Mouse (Mus musculus) Patski (cell line): ENCODE measurements around the gene Camk1g. TPM values are rescaled to one million over a fixed set of nuclear protein-coding genes. Genes with fewer than 3 reads are reported as not detected.

Experiments
- ATAC-seq: fragments of 100-300 bp; one replicate; pipeline ENCODE4 v1.8.0; 2021
- CTCF ChIA-PET: fragments of 350-600 bp; sonication (Branson Sonifier 250); formaldehyde crosslinking; loops from one replicate; lab custom pipeline; 2022; ENCODE audit warnings: inconsistent platforms; lab: Charles Lee
- POLR2A ChIA-PET: fragments of 350-600 bp; sonication (Branson Sonifier 250); formaldehyde crosslinking; loops from one replicate; lab custom pipeline; 2022; ENCODE audit warnings: antibody characterized with exemption, inconsistent platforms; lab: Charles Lee
- DNase-seq: peaks from one replicate; pipeline ENCODE4 v3.0.0-alpha.2; 2011; ENCODE audit warnings: low read depth, low spot score
- H3K27me3 ChIP-seq: fragments of 371-371 bp; one replicate; pipeline ENCODE4 v1.5.1; 2021
- CTCF ChIP-seq: fragments of 100-300 bp; IDR thresholded peaks from one replicate; pipeline ENCODE4 v1.5.1; 2021
- in situ Hi-C: fragments of 300-500 bp; cut with MboI; formaldehyde crosslinking; loops from 3 replicates; pipeline ENCODE4 v1.11.1; 2018; ENCODE audit warnings: low pct_unique_long_range_greater_than_20kb, mixed read lengths
- polyA plus RNA-seq: library from polyadenylated mRNA; unstranded; gene quantifications from one replicate; pipeline ENCODE4 v1.2.3, GENCODE M21; 2021

Gene Camk1g
- polyA plus RNA-seq, 1 experiment from 2014 or later, result 0.69 TPM

DNA sequence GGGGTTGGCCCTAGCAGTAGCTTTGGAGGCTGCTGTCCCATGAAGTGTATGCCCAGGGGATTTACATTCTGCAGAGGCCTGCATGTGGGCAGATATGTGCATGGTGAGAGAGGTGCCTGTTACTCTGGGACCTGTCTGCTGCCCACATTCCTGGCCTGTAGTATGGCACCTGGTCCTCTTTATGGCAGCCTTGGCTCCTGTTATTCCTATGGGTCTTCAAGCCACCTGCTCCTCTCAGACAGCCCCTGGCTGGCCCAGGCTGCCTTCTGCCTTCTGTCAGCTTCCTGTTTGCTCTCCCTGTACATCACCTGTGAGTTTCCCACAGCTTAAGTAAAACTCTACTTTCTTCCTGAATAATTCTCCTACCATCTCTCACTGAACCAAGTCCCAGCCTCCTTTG is 27.0 kb upstream of the Camk1g start:
- H3K27me3 ChIP-seq, result no peaks in the 10 kb centered on the region
- DNase-seq, result no peak
- TF ChIP-seq CTCF, result no peak
- in situ Hi-C loops, result loop anchor here (5.0 to 10.0 kb wide), 3 partner anchors 50 to 1228 kb away; no protein-coding TSS in a partner anchor
- ATAC-seq, result no peak
- POLR2A ChIA-PET, result interaction anchor here (1.1 kb wide), 1 partner anchor 19 kb away, joined by 3 read pairs; no protein-coding TSS in a partner anchor
- CTCF ChIA-PET, result interaction anchor here (0.9 to 1.2 kb wide), 2 partner anchors 20 to 107 kb away, joined by 3 read pairs; no protein-coding TSS in a partner anchor

DNA sequence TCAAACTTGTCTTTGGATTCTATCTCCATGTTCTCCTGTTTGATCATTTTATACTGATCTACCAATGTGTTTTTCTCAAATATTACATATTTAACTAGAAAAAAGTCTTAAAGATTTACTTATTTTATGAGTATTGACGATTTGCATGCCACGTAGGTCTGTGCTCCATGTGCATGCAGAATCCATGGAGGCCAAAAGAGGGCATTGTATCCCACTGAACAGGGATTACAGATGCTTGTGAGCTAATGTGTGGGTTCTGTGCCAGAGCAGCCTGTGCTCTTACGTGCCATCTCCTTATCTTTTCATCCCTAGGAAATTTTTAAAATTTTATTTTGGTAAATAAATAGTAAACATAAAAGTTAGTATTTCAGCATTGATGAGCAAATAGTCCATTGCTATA is 22.2 kb upstream of the Camk1g start:
- ATAC-seq (no peak), DNase-seq (no peak)
- H3K27me3 ChIP-seq, result no peaks in the 10 kb centered on the region
- ChIA-PET POLR2A (no interaction called here), CTCF (interaction anchor here (0.8 kb wide), 1 partner anchor 58 kb away, joined by 3 read pairs; no protein-coding TSS in a partner anchor)
- peak; percentile 70 for TF ChIP-seq CTCF
- in situ Hi-C loops, result loop anchor here (5.0 to 10.0 kb wide), 4 partner anchors 113 to 1233 kb away; no protein-coding TSS in a partner anchor

DNA sequence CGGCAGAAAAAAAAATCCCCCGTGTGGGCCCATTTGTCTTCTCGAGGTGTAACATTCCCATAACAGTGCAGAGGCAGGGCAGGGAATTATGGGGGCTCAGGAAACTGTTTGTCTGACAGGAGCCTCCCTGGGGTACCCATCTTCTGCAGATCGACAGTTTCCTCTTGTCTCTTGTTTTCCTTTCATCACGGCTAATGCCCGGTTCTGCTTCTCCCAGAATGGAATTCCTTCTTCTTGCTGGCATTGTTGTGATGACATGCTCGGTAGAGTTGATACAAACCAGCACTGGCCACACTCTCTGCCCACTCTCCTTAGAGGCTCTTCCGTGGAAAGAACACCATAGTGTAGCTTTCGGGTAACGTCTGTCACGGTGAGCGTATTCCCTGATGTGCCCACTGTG is 19.9 kb upstream of the Camk1g start:
- no peaks in the 10 kb centered on the region for H3K27me3 ChIP-seq
- in situ Hi-C loops, result loop anchor here (5.0 to 10.0 kb wide), 4 partner anchors 115 to 1235 kb away; no protein-coding TSS in a partner anchor
- no peak for TF ChIP-seq CTCF
- ATAC-seq (no peak), DNase-seq (no peak)
- ChIA-PET CTCF (interaction anchor here (1.1 to 1.9 kb wide), 2 partner anchors 9 to 13 kb away, joined by 3 to 10 read pairs; no protein-coding TSS in a partner anchor), POLR2A (no interaction called here)

DNA sequence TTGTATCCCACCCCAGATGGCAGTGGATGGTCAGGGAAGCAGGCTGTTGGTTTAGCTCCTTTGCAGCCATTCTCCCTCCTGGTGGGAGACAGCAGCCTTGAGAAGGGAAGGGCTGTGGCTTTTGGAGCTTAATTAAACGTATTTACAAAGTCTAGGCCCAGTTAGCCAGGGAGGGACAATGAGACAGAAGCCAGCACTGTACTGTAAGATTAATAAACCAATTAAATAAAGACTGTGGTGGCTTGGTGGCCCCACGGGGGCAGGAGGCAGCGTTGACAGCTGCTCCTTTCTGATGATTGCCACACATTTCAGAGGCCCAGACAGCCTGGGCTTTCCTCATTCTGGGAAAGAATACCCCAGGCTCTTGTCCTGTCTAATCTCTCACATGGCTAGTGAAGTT is 19.4 kb upstream of the Camk1g start:
- TF ChIP-seq CTCF, result no peak
- ChIA-PET CTCF (interaction anchor here (1.1 to 1.9 kb wide), 3 partner anchors 10 to 12 kb away, joined by 3 to 10 read pairs (median 3); no protein-coding TSS in a partner anchor), POLR2A (no interaction called here)
- in situ Hi-C loops, result loop anchor here (5.0 kb wide), 1 partner anchor 313 kb away; no protein-coding TSS in a partner anchor
- DNase-seq (no peak), ATAC-seq (no peak)
- H3K27me3 ChIP-seq, result no peaks in the 10 kb centered on the region

DNA sequence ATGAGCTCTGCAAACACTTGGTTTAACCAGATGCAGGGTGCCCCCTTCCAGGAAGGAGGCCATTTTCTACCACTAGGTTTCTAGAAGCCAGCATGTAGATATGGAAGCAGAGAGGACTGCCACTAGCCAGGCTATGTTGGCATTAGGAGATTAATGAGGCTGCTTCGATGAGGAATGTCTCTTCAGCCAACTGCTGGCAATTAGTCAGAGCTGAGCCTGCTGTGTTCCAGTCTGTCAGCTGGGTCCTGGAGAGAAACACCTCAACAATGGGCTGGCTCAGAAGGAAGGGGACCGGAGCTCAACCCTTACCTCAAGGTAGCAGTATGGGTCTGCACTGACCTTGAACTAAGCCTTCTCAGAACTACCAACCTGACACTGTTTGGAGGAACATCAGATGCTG is 17.1 kb upstream of the Camk1g start:
- in situ Hi-C loops, result loop anchor here (5.0 kb wide), 1 partner anchor 315 kb away; no protein-coding TSS in a partner anchor
- CTCF ChIA-PET, result interaction anchor here (0.9 to 3.8 kb wide), 12 partner anchors 12 to 318 kb away, joined by 3 to 18 read pairs (median 3); partner anchors contain the start of gene Camk1g
- POLR2A ChIA-PET, result no interaction called here

DNA sequence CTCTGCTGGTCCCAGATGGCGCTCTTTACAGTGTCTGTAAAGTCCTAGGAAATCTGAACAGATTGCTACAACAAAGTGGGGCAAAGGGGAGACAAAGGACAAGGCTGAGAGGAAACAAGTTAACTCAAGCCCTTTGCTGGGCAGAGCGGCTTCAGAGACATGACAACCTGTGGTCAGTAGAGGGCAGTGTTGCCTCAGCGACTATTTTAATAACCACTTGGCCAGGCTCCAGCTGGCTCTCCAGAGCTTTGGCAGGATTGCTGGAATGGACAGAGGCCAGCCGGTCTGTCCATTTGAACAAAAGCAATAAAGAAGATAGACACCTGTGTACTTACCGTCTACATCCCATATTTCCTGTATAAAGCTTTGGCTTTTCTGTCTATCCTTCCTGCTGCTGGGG is 16.0 kb upstream of the Camk1g start:
- peak; percentile 96 for TF ChIP-seq CTCF
- POLR2A ChIA-PET, result interaction anchor here (0.6 kb wide), 1 partner anchor 308 kb away, joined by 3 read pairs; no protein-coding TSS in a partner anchor
- CTCF ChIA-PET, result interaction anchor here (0.8 to 3.8 kb wide), 18 partner anchors 10 to 320 kb away, joined by 3 to 18 read pairs (median 3); partner anchors contain the start of gene Camk1g
- in situ Hi-C loops, result loop anchor here (5.0 kb wide), 1 partner anchor 316 kb away; no protein-coding TSS in a partner anchor
- DNase-seq (peak; percentile 50), ATAC-seq (peak; percentile 69)
- H3K27me3 ChIP-seq, result no peaks in the 10 kb centered on the region

More for the DNA sequence above, 17.1 kb upstream of the Camk1g start:
- DNase-seq, result no peak
- TF ChIP-seq CTCF, result no peak
- peak; percentile 11 for ATAC-seq
- no peaks in the 10 kb centered on the region for H3K27me3 ChIP-seq

DNA sequence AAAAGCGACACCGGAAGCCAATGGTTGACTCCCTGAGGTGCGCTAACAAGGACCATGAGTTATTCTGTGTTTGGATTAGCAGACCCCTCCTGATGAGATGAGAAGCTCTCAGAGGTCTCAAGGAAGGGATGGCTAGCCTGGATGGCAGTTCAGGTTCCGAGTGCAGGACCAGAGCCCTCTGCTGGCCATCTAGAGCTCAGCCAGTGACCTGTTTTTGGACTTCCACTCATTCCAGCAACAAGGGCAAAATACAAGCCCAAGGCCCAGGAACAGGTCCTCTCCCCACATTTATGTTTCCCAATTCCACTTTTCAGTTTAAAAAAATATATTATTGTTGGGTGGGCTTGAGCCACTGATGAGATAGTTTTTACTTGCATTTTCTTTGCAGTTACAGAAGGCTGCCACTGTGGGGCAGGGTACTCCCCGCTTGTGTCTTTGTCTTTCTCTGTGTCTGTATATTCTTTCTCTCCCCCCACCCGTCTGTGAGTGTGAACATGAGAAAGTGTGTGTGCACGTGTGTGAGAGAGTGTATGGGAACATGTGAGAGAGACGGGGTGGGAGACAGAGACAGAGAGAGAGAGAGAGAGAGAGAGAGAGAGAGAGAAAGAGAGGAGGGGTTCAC is 12.9 kb upstream of the Camk1g start:
- peak; percentile 56 for ATAC-seq
- H3K27me3 ChIP-seq, result no peaks in the 10 kb centered on the region
- TF ChIP-seq CTCF, result peak; percentile 94
- POLR2A ChIA-PET, result no interaction called here
- in situ Hi-C loops, result no loop called here
- CTCF ChIA-PET, result interaction anchor here (0.7 to 15.6 kb wide), 19 partner anchors 9 to 338 kb away, joined by 3 to 297 read pairs (median 4); partner anchors contain the start of gene Camk1g
- no peak for DNase-seq

DNA sequence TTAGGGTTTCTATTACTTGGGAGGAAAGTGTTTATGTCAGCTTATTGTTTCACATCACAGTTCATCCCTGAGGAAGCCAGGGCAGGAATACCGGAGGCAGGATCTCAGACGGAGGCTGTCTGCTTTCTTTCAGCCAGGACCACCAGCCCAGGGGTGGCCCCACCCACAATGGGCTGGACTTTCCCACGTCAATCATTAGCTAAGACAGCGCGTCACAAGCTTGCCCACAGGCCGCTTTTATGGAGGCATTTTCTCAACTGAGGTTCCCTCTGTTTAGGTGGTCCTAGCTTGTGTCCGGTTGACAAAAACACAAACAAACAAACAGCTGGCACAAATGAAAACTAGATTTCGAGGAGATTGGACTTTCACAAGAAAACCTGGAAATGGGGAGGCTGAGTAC is 12.3 kb upstream of the Camk1g start:
- CTCF ChIA-PET, result interaction anchor here (0.7 to 15.6 kb wide), 20 partner anchors 8 to 338 kb away, joined by 3 to 297 read pairs (median 4); partner anchors contain the start of gene Camk1g
- no peak for ATAC-seq
- H3K27me3 ChIP-seq, result no peaks in the 10 kb centered on the region
- in situ Hi-C loops, result no loop called here
- TF ChIP-seq CTCF, result no peak
- POLR2A ChIA-PET, result no interaction called here
- no peak for DNase-seq

DNA sequence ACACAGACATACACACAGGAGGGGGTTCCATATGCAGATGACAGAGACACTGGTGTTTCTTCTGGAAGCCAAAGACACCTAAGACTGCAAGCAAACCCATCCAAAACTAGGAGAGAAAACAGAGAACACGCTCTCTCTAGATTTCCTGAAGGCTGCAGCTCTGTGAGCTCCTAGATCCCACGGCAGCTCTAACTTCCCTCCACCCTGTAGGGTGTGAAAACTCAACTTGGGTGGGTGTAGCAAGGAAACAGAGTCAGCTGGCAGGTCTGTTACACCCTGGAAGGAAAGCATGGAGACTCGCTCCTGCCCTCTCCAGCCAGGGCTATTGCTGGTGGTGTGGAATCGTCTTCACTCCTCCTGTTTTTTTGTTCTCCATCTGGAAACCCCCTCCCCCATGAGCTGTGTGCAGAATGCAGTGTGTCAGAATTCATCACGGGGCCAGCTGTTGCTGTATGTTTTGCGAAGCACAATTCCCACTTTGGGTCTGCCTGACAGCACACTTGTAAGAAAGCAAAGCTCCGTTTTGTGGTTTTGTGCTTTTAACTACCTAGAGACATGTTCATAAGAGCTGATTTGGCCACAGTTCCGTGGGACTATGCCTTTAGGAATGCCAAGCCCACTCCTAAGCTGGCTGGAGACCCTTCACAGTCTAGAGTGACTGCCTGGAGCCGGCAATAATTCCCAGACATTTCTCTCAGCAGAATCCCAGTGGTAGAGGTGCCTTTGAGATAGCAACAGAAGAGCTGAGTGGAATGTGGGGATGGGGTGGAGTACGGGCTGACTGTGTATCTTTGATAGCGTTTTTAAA is 11.7 kb upstream of the Camk1g start:
- ATAC-seq, result no peak
- in situ Hi-C loops, result no loop called here
- DNase-seq, result no peak
- H3K27me3 ChIP-seq, result no peaks in the 10 kb centered on the region
- CTCF ChIA-PET, result interaction anchor here (0.9 to 15.6 kb wide), 19 partner anchors 8 to 339 kb away, joined by 3 to 297 read pairs (median 4); partner anchors contain the start of gene Camk1g
- TF ChIP-seq CTCF, result no peak
- POLR2A ChIA-PET, result no interaction called here

DNA sequence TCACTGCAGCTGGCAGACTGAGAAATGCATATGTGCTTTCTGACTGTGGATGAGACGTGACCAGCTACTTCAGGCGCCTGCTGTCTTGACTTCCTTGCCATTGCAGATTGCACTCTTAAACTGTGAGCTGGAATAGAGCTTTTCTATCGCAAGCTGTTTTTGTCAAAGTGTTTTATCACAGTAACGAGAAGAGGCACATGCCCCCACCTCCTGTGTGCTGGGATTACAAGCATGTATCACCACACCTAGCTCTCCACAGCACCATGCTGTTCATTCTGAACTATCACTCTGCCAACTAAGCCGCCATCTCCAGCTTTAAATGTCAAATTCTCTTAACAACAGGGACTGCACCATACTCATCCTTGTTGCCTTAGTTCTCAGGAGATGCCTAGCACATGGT is 10.8 kb upstream of the Camk1g start:
- no peak for DNase-seq
- ChIA-PET POLR2A (interaction anchor here (1.4 kb wide), 1 partner anchor 51 kb away, joined by 3 read pairs; no protein-coding TSS in a partner anchor), CTCF (interaction anchor here (1.1 to 15.6 kb wide), 5 partner anchors 12 to 251 kb away, joined by 3 to 297 read pairs (median 3); partner anchors contain the start of genes Diexf and Lamb3)
- in situ Hi-C loops, result no loop called here
- no peak for ATAC-seq
- no peak for TF ChIP-seq CTCF
- no peaks in the 10 kb centered on the region for H3K27me3 ChIP-seq
